Mouse (Mus musculus) bone marrow, adult 2 months (tissue): ENCODE measurements around the gene Hoxb2.

Source experiments
- CTCF ChIP-seq: fragments of 200-500 bp; IDR thresholded peaks from 2 replicates; pipeline ENCODE4 v1.5.1; 2011; ENCODE audit warnings: low read length, control low read depth; ENCODE audit not compliant: control insufficient read depth, insufficient read depth
- POLR2A ChIP-seq: fragments of 200-500 bp; IDR thresholded peaks from 2 replicates; pipeline ENCODE4 v1.6.1; 2011; ENCODE audit warnings: low read depth, mild to moderate bottlenecking, control low read depth, low read length, borderline replicate concordance; ENCODE audit not compliant: control insufficient read depth

GRCm38 (mm10) chr11:96351312-96351711 lies 987 bp downstream of the Hoxb2 start:
- TF ChIP-seq CTCF = no peak
- no peak for TF ChIP-seq POLR2A
